Mouse (Mus musculus) NIH3T3 (cell line): ENCODE results near the gene Smim8.
"Not testable (repeated sequence)": the region's sequence is repeated elsewhere in the genome, so short reads cannot be mapped to it uniquely, and the experiment has no call there.

Experiments used
- DNase-seq: peaks from one replicate; pipeline ENCODE4 v3.0.0-alpha.2; 2012; ENCODE audit warnings: low read depth

The Smim8 gene

DNA sequence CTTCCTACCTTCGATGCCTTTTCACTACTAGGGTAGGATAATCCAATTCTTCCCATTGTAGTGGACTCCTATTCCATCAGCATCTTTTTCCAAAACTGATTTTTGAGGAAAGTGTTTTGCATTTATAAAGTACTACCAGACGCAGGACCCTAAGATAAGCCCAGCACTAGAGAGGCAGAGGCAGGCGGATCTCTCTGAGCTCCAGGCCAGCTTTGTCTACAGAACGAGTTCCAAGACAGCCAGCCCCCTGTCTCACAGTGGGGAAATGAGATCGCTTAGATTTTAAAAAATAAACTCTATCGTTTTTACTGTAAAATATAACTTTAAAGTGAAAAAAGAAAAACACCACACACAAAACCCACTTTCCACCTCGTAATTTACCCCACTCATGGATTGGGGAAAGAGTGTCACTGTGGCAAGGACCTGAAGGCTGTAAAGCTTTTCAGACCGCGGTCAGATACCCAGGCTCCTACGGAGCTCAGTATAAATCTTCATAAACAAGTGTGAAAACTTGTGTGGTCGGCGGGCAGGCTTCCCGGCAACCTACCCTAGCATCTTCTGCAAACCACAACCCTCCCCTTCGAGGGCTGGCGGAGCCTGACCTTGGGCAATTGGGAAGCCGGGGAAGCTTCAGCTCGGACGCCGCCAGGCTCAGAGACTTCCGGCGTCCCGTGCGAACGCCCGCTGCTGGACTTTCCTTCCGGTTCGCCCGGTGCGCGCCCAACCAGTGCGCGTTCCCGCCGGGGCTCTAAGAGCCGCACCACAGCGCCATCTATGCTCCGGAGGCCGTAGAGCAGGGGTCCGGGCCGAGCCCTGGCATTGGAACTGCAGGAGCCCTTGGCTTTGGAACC, at the start of gene Smim8:
Gene Smim8 (minus strand): TSS at position 747 of the 851 bp plus-strand sequence.
- DNase-seq, result peak; percentile 92

- DNase-seq, result no peak
Observed at GRCm38 (mm10) chr4:34823901-34824300, 45.7 kb upstream of the Smim8 start.

- no peak for DNase-seq
Observed at GRCm38 (mm10) chr4:34819904-34820303, 41.7 kb upstream of the Smim8 start.

GRCm38 (mm10) chr4:34801166-34802034, 23.2 kb upstream of the Smim8 start:
- DNase-seq, result no peak

- DNase-seq, result no peak
Observed at GRCm38 (mm10) chr4:34798005-34798404, 19.8 kb upstream of the Smim8 start.

- no peak for DNase-seq
Observed at GRCm38 (mm10) chr4:34797294-34797983, 19.2 kb upstream of the Smim8 start.

- DNase-seq, result no peak
Observed at GRCm38 (mm10) chr4:34796294-34796693, 18.1 kb upstream of the Smim8 start.

GRCm38 (mm10) chr4:34786476-34786875, 8.3 kb upstream of the Smim8 start:
- DNase-seq, result no peak

DNA sequence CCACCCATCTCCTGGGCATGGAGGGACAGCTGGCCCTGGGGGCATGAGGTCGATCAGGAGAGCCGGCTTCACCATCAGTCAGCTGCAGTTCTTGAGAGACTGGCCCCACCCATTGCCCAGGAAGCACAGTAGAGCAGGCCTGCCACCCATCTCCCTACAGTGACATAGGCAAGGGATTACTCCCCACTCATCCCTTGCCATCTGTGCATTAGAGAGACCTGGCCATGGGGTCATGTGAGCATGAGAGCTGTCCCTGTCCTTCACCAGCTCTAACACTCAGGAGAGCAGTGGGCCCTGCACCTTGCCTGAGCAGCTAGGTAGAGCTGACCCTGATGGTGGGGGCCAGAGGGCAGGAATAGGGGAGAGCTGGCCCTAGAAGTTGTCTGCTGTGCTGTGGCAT, 7.4 kb upstream of the Smim8 start:
- no peak for DNase-seq

DNA sequence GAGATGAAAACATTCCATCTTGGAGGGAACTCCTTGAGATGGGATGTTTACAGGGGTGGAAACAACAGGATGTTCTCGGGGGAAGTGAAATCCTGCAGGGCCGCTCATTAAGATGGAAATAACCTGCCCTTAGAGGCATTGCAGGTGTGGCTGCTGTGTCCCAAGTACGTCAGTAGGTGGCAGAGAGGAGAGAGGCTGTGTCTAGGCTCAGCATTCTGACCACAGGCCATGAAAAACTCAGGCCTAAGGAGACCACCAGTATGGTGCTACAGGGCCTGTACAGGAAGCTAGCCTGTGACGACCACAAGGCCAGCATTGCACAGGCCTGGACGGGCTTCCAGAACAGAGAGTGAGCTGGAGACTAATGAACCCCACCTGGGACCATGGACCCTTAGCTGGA, 6.6 kb upstream of the Smim8 start:
- no peak for DNase-seq

DNA sequence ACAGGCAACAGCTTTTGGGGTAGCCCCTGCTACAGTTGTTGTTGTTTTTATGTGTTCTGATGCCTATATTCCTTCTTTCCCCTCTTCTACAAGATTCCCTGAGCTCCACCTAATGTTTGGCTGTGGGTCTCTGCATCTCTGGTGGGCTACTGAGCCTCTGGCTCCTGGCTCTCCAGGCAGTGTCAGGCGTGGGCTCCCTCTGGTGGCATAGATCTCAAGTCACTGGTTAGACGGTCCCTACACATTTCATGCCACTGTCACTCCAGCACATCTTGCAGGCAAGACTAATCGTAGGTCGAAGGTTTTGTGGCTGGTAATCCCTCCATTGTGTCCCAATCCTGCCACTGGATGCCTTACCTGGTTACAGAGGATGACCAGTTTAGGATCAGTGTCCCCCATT, 4.5 kb upstream of the Smim8 start:
- DNase-seq, result no peak

GRCm38 (mm10) chr4:34771652-34772371, 6.4 kb downstream of the Smim8 start:
- no peak for DNase-seq

- no peak for DNase-seq
Observed at GRCm38 (mm10) chr4:34756163-34756562, 22.1 kb downstream of the Smim8 start, which contains the start of gene Gm136. Gm136 (minus strand) TSS chr4:34756263.

GRCm38 (mm10) chr4:34749236-34749635, 29.0 kb downstream of the Smim8 start:
- DNase-seq, result no peak

DNA sequence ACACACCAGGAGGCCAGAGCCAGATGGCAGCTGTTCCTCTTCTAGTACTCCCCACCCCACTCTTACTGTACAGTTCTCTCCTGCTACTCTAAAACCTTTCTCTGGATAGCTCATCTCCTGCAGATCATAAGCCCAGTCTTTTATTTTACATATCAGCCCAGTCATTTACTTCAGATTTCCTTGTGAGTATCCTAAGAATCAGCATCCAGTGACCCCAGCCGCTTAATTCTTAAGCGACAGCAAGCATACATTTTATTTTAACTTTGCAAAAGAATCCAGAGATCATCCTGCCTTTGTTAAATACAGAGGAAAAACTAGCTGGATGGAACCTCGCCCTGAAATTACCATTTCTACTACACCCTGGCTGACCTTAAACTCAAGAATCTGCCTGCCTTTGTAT, 43.8 kb downstream of the Smim8 start:
- no peak for DNase-seq

DNA sequence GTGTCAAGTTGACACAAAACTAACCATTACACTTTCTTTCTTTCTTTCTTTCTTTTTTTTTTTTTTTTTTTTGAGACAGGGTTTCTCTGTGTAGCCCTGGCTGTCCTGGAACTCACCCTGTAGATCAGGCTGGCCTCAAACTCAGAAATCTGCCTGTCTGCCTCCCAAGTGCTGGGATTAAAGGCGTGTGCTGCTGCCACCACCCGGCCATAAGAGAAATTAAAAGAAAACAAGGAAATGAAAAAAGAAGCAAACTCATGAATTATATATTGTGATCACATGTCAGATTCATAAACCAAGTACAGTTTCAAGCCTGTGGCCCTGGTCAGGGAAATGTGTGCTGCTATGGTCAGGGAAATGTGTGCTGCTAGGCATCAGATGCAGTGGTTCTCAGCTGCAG, 44.8 kb downstream of the Smim8 start:
- peak; percentile 33 for DNase-seq

DNA sequence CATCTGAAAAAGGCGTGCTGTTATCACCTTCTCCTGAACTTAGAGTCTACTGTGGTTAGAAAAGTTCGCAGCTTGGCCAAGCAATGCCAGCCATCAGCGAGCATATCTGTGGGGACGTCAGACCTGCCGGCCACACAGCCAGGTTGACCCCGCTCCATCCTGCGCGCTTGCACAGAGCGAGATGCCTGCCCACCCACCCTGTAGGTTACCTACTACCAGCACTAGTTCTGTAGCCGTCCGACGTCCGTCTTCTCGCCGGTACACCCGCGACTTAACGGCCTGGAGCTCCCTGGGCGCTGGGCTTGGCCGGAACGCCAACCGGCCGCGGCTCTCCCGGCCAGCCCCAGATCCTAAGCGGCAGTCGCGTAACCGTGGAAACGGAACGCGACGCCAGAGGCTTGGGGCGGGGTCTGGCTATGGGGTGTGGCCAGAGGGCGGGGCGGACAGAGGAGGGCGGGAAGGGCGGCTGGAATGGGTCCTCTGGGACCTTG, 48.3 kb downstream of the Smim8 start, which contains the start of gene Cfap206:
Gene Cfap206 (minus strand): TSS at position 356 of the 491 bp plus-strand sequence.
- peak; percentile 54 for DNase-seq

- DNase-seq, result not testable (repeated sequence)
Observed at GRCm38 (mm10) chr4:34725710-34726109, 52.5 kb downstream of the Smim8 start.

DNA sequence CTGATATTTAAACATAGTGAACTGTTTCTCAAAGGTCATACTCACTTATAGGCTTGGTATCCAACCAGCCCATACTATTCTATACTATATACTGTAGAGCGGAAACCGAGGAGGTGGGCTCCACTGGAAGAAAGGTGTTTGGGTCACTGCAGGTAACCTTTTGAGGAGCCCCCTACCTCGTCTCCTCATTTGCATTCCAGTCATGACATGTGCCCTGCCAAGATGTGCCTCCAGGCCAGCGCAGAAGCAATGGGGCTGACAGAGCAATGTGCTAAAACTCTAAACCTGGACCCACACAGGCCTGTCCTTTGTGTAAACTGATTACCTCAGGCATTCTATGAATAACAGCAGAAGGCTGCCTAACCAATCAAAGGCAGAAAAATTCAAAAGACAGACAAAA, 53.9 kb downstream of the Smim8 start:
- no peak for DNase-seq

GRCm38 (mm10) chr4:34723186-34723585, 55.0 kb downstream of the Smim8 start:
- peak; percentile 29 for DNase-seq
